Mouse (Mus musculus) stomach, postnatal 0 days (tissue): ENCODE results near the gene Igsf21. TPM values are rescaled to one million over a fixed set of nuclear protein-coding genes. Genes with fewer than 3 reads are reported as not detected.

ENCODE experiments used
- ATAC-seq: fragments of 200-750 bp; cut with Nextera tagmentation; 2 replicates; pipeline ENCODE4 v1.8.0; 2017; ENCODE audit not compliant: low FRiP score, low TSS enrichment
- DNase-seq: peaks from one replicate; pipeline ENCODE4 v3.0.0-alpha.2; 2016; ENCODE audit warnings: low spot score
- H3K27ac ChIP-seq: fragments of 300-500 bp; sonication (generic); replicated peaks from 2 replicates; pipeline ENCODE4 v1.5.1; 2014; ENCODE audit warnings: mild to moderate bottlenecking, control low read depth
- H3K27me3 ChIP-seq: fragments of 300-500 bp; sonication (generic); 2 replicates; pipeline ENCODE4 v1.6.1; 2014; ENCODE audit warnings: low read length; ENCODE audit not compliant: control insufficient read depth, insufficient read depth
- H3K36me3 ChIP-seq: fragments of 300-500 bp; sonication (generic); 2 replicates; pipeline ENCODE4 v1.6.1; 2014; ENCODE audit warnings: low read length, mixed read lengths; ENCODE audit not compliant: control insufficient read depth, insufficient read depth
- H3K4me1 ChIP-seq: fragments of 300-500 bp; sonication (generic); replicated peaks from 2 replicates; pipeline ENCODE4 v1.6.1; 2014; ENCODE audit warnings: antibody characterized with exemption; ENCODE audit not compliant: control insufficient read depth, insufficient read depth
- H3K4me2 ChIP-seq: fragments of 300-500 bp; sonication (generic); replicated peaks from 2 replicates; pipeline ENCODE4 v1.6.1; 2014; ENCODE audit warnings: low read depth, mild to moderate bottlenecking, control low read depth, moderate library complexity
- H3K4me3 ChIP-seq: fragments of 300-500 bp; sonication (generic); 2 replicates; pipeline ENCODE4 v1.5.1; 2014; ENCODE audit warnings: low read depth, low read length, control low read depth
- H3K9ac ChIP-seq: fragments of 300-500 bp; sonication (generic); 2 replicates; pipeline ENCODE4 v1.6.1; 2014; ENCODE audit warnings: mild to moderate bottlenecking, low read length, control low read depth, mixed read lengths
- H3K9me3 ChIP-seq: fragments of 300-500 bp; sonication (generic); 2 replicates; pipeline ENCODE4 v1.6.1; 2016; ENCODE audit warnings: low read length; ENCODE audit not compliant: control insufficient read depth
- CTCF ChIP-seq: IDR thresholded peaks from 2 replicates; pipeline ENCODE4 v1.5.1; 2016; ENCODE audit warnings: antibody characterized with exemption, low read depth, mild to moderate bottlenecking, moderate library complexity
- EP300 ChIP-seq: optimal IDR thresholded peaks from 2 replicates; pipeline ENCODE3; 2016; ENCODE audit warnings: antibody characterized with exemption
- WGBS: fragments of 180-500 bp; shearing (Covaris S2); extraction: QIAGEN DNeasy Blood & Tissue Kit; methylation state at CpG from one replicate; pipeline ENCODE4 v1.1.7; 2014; 5-methylcytosine and 5-hydroxymethylcytosine counted together
- polyA plus RNA-seq: library from polyadenylated mRNA; unstranded; fragments of >200 nt; fragmentation: Nextera tagmentation; extraction: Ambion mirVana; gene quantifications from 2 replicates; pipeline ENCODE4 v1.2.1, GENCODE M21; 2015

The Igsf21 gene
- polyA plus RNA-seq, 1 experiment from 2014 or later, result 1.2 TPM

GRCm38 (mm10) chr4:140159617-140160016 lies 87.0 kb downstream of the Igsf21 start:
- H3K36me3 ChIP-seq, result no peaks in the 10 kb centered on the region
- TF ChIP-seq EP300 (no peak), CTCF (peak; percentile 47)
- DNase-seq (no peak), ATAC-seq (no peak)
- H3K4me2 ChIP-seq, result no peak overlapping the region
- no peak overlapping the region for H3K27ac ChIP-seq
- no peak overlapping the region for H3K4me3 ChIP-seq
- WGBS, result 31% methylated on average over 3 of the region's 3 CpGs
- H3K9me3 ChIP-seq, result no peaks in the 10 kb centered on the region
- H3K27me3 ChIP-seq, result no peaks in the 10 kb centered on the region
- H3K9ac ChIP-seq, result no peak overlapping the region
- H3K4me1 ChIP-seq, result no peaks in the 10 kb centered on the region

- Histone ChIP-seq H3K4me1 (no peaks in the 10 kb centered on the region), H3K9ac (no peak overlapping the region), H3K27me3 (no peaks in the 10 kb centered on the region), H3K4me2 (no peak overlapping the region), H3K9me3 (no peaks in the 10 kb centered on the region), H3K4me3 (no peak overlapping the region), H3K36me3 (no peaks in the 10 kb centered on the region), H3K27ac (no peak overlapping the region)
- WGBS, result 55% methylated on average over 5 of the region's 5 CpGs
- TF ChIP-seq CTCF, result no peak
- TF ChIP-seq EP300, result no peak
- DNase-seq (no peak), ATAC-seq (no peak)
Observed at GRCm38 (mm10) chr4:140154899-140155463, 91.6 kb downstream of the Igsf21 start.

DNA sequence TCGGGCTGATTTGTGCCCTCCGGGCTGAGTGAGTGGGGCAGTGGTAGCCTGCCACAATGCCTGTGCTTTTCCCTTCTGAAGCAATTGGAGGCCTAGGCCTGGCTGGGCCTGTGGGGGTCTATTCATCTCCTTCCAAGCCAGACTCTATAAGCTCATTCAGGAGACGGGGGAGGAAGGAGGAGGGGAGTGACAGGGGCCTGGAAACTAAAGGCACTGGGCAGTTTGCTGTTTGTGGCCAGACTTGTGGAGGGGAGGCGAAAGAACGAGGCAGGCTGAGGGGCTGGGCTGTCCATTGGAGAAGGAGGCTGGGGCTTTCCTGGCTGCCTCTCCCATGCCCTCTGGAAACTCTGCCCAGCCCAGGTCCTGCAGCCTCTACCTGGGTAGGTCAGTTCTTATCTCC lies 92.1 kb downstream of the Igsf21 start:
- 57% methylated on average over 5 of the region's 5 CpGs for WGBS
- Histone ChIP-seq H3K9me3 (no peaks in the 10 kb centered on the region), H3K27me3 (no peaks in the 10 kb centered on the region), H3K4me2 (no peak overlapping the region), H3K36me3 (no peaks in the 10 kb centered on the region), H3K9ac (no peak overlapping the region), H3K4me3 (no peak overlapping the region), H3K4me1 (no peaks in the 10 kb centered on the region), H3K27ac (no peak overlapping the region)
- ATAC-seq, result 0 out of 2 replicates have a peak, but pooled peaks have one; percentile 24
- DNase-seq, result no peak
- TF ChIP-seq EP300, result no peak
- TF ChIP-seq CTCF, result no peak

GRCm38 (mm10) chr4:140153711-140154114 lies 92.9 kb downstream of the Igsf21 start:
- no peak for TF ChIP-seq EP300
- TF ChIP-seq CTCF, result no peak
- Histone ChIP-seq H3K4me2 (no peak overlapping the region), H3K9me3 (no peaks in the 10 kb centered on the region), H3K27ac (no peak overlapping the region), H3K4me1 (no peaks in the 10 kb centered on the region), H3K9ac (no peak overlapping the region), H3K36me3 (no peaks in the 10 kb centered on the region), H3K4me3 (no peak overlapping the region), H3K27me3 (no peaks in the 10 kb centered on the region)
- WGBS, result 69% methylated on average over 9 of the region's 9 CpGs
- no peak for DNase-seq
- ATAC-seq, result no peak

DNA sequence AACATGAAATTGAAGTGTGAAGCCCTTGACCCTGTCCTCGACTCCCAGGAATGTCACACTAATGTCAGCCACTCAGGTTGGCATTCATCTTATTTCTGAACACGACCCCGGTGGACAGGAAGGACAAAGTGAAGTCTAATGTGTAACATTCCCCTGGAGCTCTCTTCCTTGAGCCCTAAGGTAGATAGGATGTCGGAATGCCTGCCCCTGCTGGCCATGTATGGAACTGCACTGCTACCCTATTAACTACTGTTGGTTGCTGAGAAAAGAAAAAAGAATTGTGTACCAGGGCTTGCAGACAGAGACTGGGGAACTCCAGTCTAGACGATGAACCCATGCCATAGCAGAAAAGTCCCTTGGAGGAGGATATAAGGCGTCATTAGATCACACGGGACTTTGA lies 93.5 kb downstream of the Igsf21 start:
- 22% methylated on average over 7 of the region's 7 CpGs for WGBS
- peak; percentile 48 for DNase-seq
- no peaks in the 10 kb centered on the region for H3K27me3 ChIP-seq
- no peak overlapping the region for H3K4me3 ChIP-seq
- no peaks in the 10 kb centered on the region for H3K4me1 ChIP-seq
- H3K9ac ChIP-seq, result no peak overlapping the region
- ATAC-seq, result no peak
- H3K4me2 ChIP-seq, result no peak overlapping the region
- TF ChIP-seq EP300 (no peak), CTCF (peak; percentile 88)
- H3K27ac ChIP-seq, result no peak overlapping the region
- no peaks in the 10 kb centered on the region for H3K9me3 ChIP-seq
- H3K36me3 ChIP-seq, result no peaks in the 10 kb centered on the region

DNA sequence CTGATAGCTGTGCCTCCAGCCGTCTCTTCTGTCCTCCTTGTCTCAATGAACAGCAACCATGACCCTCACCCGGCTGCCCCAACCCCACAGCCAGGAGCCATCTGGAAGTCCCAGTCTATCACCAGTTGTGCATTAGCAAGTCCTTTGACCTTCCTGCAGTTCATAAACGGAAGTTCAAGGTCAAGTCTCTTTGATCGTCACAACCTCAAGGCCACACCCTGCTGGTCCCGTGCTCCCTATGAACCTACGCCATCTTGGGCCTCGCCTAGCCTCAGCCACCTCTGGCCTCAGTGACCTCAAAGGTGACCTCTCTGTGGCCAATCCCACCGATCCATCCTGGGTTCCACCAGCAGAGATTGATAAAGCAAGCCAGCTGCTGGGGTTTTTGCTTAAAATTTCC lies 96.9 kb downstream of the Igsf21 start:
- TF ChIP-seq CTCF (no peak), EP300 (no peak)
- DNase-seq, result no peak
- Histone ChIP-seq H3K9me3 (no peaks in the 10 kb centered on the region), H3K27me3 (no peaks in the 10 kb centered on the region), H3K27ac (no peak overlapping the region), H3K4me1 (no peaks in the 10 kb centered on the region), H3K36me3 (no peaks in the 10 kb centered on the region), H3K4me2 (no peak overlapping the region), H3K9ac (no peak overlapping the region), H3K4me3 (no peak overlapping the region)
- ATAC-seq, result no peak
- 81% methylated on average over 8 of the region's 8 CpGs for WGBS
